Mouse (Mus musculus): Measurements from ENCODE around the gene Ppih.

GRCm38 (mm10) chr4:119285336-119285735 lies 35.0 kb downstream of the Ppih start:
- no peak for TF ChIP-seq CTCF (IDR thresholded peaks at IDR 0.05; ENCODE audit: extremely low read depth, insufficient read length, insufficient replicate concordance, low read depth, low read length)
- TF ChIP-seq POLR2A (IDR thresholded peaks at IDR 0.05; ENCODE audit: low read depth, low read length), result no peak

Measured in small intestine, adult 2 months (tissue).